ENCODE assay signal across 8 mouse cellular contexts in genomic region chr11:100850038-100850777, GRCm38 (mm10). TPM values are rescaled to one million over a fixed set of nuclear protein-coding genes. Genes with fewer than 3 reads are reported as not detected.
DNase-seq lines count a peak whose midpoint lies in the region; ATAC-seq lines count a peak whose summit lies in the region.

TSS of gene Stat5b (minus strand) at chr11:100850724.

- peak within 1 kb of the TSS; percentile 96 for H3K4me3 ChIP-seq in lung, embryonic 16.5 days (ENCODE audit: low read length)

- peak within 1 kb of the TSS; percentile 85 for H3K4me2 ChIP-seq in lung, embryonic 16.5 days (ENCODE audit: low read depth, low read length)

- no peaks in the 10 kb centered on the region for H3K9me3 ChIP-seq in lung, embryonic 16.5 days (ENCODE audit: control insufficient read depth, low read length)

- peak within 1 kb of the TSS; percentile 98 for H3K9ac ChIP-seq in lung, embryonic 16.5 days (ENCODE audit: low read length)

- DNase-seq in Muller cell, postnatal 12 days (ENCODE audit: inconsistent ontology term) = peak; percentile 83
- DNase-seq in cerebellum, adult 8-10 months = peak; percentile 73
- DNase-seq in forelimb bud, embryonic 11.5 days (ENCODE audit: low read depth, low spot score) = peak; percentile 34
- peak; percentile 80 for DNase-seq in heart, postnatal 4 days
- peak; percentile 52 for DNase-seq in layer of hippocampus, adult 9-11 months
- peak; percentile 52 for DNase-seq in ovary, adult 18-20 months (ENCODE audit: low spot score)
- peak; percentile 94 for DNase-seq in thymus, postnatal 25 days

- H3K27me3 ChIP-seq in lung, embryonic 16.5 days (ENCODE audit: control insufficient read depth, insufficient read depth, low read depth, low read length) = peaks cover 6% of the 10 kb centered on the region

- ATAC-seq in lung, embryonic 16.5 days (ENCODE audit: low read depth) = peak; percentile 82

- H3K27ac ChIP-seq in lung, embryonic 16.5 days (ENCODE audit: low read length) = peak within 1 kb of the TSS; percentile 86

- peaks cover 24% of the 10 kb centered on the region for H3K4me1 ChIP-seq in lung, embryonic 16.5 days (replicated peaks; ENCODE audit: control insufficient read depth, insufficient read depth, low read length)

- under 1% methylated on average over 71 of the region's 104 CpGs for WGBS in lung, embryonic 16.5 days

- no peaks in the 10 kb centered on the region for H3K36me3 ChIP-seq in lung, embryonic 16.5 days (ENCODE audit: control insufficient read depth, insufficient read depth, low read length)

RNA-seq across cellular contexts. Expression of gene Stat5b, which starts in this region (rescaled TPM):
- total RNA-seq in heart, postnatal 4 days (2021) = 10 to 100 TPM; 45.4 to 52.4 TPM
- 27.2 and 28.4 TPM in 2 replicates for polyA plus RNA-seq in lung, embryonic 16.5 days (2015; fragmentation: Nextera tagmentation; extraction: Ambion mirVana)

Comparison
In these comparisons a context has a peak if more than half of its experiments do, and no peak if none do; other contexts are left out.
1. Peak in every context shown above with its lines: DNase-seq, ATAC-seq, H3K4me3 ChIP-seq and H3K27ac ChIP-seq.
2. DNase-seq: peak in every context shown above with its lines; median percentile 94 in thymus, postnatal 25 days; 83 in Muller cell, postnatal 12 days; 80 in heart, postnatal 4 days; 73 in cerebellum, adult 8-10 months; 52 in layer of hippocampus, adult 9-11 months; 52 in ovary, adult 18-20 months; 34 in forelimb bud, embryonic 11.5 days.